Mouse (Mus musculus): Measurements from ENCODE around the gene Htr2b. TPM values are rescaled to one million over a fixed set of nuclear protein-coding genes. Genes with fewer than 3 reads are reported as not detected.

Gene Htr2b
- polyA plus RNA-seq, 1 experiment = not detected

- Histone ChIP-seq H3K36me3 (ENCODE audit: control insufficient read depth) (peaks cover 93% of the 10 kb centered on the region), H3K9me3 (ENCODE audit: control insufficient read depth, low read length) (no peaks in the 10 kb centered on the region), H3K4me1 (ENCODE audit: control insufficient read depth) (peaks cover 7% of the 10 kb centered on the region), H3K4me3 (replicated peaks) (no peak within 1 kb of the TSS), H3K27me3 (ENCODE audit: control insufficient read depth) (no peaks in the 10 kb centered on the region)
- TF ChIP-seq TAL1 (IDR thresholded peaks at IDR 0.05; ENCODE audit: low read length) (no peak), GATA1 (IDR thresholded peaks at IDR 0.05; ENCODE audit: low read length) (no peak)
These were observed 21.6 kb upstream of the Htr2b start, which contains the start of gene Gm21972 for GRCm38 (mm10) chr1:86133337-86133736. Gm21972 (plus strand) TSS chr1:86133637.

- H3K9me3 ChIP-seq (ENCODE audit: control insufficient read depth, low read length) = no peaks in the 10 kb centered on the region
- no peaks in the 10 kb centered on the region for H3K27me3 ChIP-seq (ENCODE audit: control insufficient read depth)
- H3K4me3 ChIP-seq (replicated peaks) = no peak overlapping the region
- TF ChIP-seq GATA1 (IDR thresholded peaks at IDR 0.05; ENCODE audit: low read length) (no peak), TAL1 (IDR thresholded peaks at IDR 0.05; ENCODE audit: low read length) (no peak)
- H3K4me1 ChIP-seq (ENCODE audit: control insufficient read depth) = no peaks in the 10 kb centered on the region
- H3K36me3 ChIP-seq (ENCODE audit: control insufficient read depth) = peaks cover 94% of the 10 kb centered on the region
These were observed 14.3 kb upstream of the Htr2b start for GRCm38 (mm10) chr1:86126036-86126435.

GRCm38 (mm10) chr1:86119549-86119948, 7.8 kb upstream of the Htr2b start:
- TF ChIP-seq GATA1 (IDR thresholded peaks at IDR 0.05; ENCODE audit: low read length) (no peak), TAL1 (IDR thresholded peaks at IDR 0.05; ENCODE audit: low read length) (no peak)
- no peaks in the 10 kb centered on the region for H3K4me1 ChIP-seq (ENCODE audit: control insufficient read depth)
- peaks cover 90% of the 10 kb centered on the region for H3K36me3 ChIP-seq (ENCODE audit: control insufficient read depth)
- H3K27me3 ChIP-seq (ENCODE audit: control insufficient read depth) = no peaks in the 10 kb centered on the region
- no peak overlapping the region for H3K4me3 ChIP-seq (replicated peaks)
- H3K9me3 ChIP-seq (ENCODE audit: control insufficient read depth, low read length) = no peaks in the 10 kb centered on the region

- TF ChIP-seq GATA1 (IDR thresholded peaks at IDR 0.05; ENCODE audit: low read length) = no peak
- no peak for TF ChIP-seq TAL1 (IDR thresholded peaks at IDR 0.05; ENCODE audit: low read length)
- H3K4me3 ChIP-seq (replicated peaks) = no peak overlapping the region
- H3K4me1 ChIP-seq (ENCODE audit: control insufficient read depth) = no peaks in the 10 kb centered on the region
- peaks cover 59% of the 10 kb centered on the region for H3K36me3 ChIP-seq (ENCODE audit: control insufficient read depth)
- H3K27me3 ChIP-seq (ENCODE audit: control insufficient read depth) = no peaks in the 10 kb centered on the region
- H3K9me3 ChIP-seq (ENCODE audit: control insufficient read depth, low read length) = no peaks in the 10 kb centered on the region
These were observed 2.4 kb upstream of the Htr2b start for GRCm38 (mm10) chr1:86114141-86114540.

GRCm38 (mm10) chr1:86105054-86105453, 6.7 kb downstream of the Htr2b start:
- Histone ChIP-seq H3K9me3 (ENCODE audit: control insufficient read depth, low read length) (no peaks in the 10 kb centered on the region), H3K36me3 (ENCODE audit: control insufficient read depth) (peaks cover 65% of the 10 kb centered on the region), H3K4me3 (replicated peaks) (no peak overlapping the region), H3K27me3 (ENCODE audit: control insufficient read depth) (no peaks in the 10 kb centered on the region), H3K4me1 (ENCODE audit: control insufficient read depth) (no peaks in the 10 kb centered on the region)
- no peak for TF ChIP-seq TAL1 (IDR thresholded peaks at IDR 0.05; ENCODE audit: low read length)
- no peak for TF ChIP-seq GATA1 (IDR thresholded peaks at IDR 0.05; ENCODE audit: low read length)

- H3K9me3 ChIP-seq (ENCODE audit: control insufficient read depth, low read length) = no peaks in the 10 kb centered on the region
- H3K4me3 ChIP-seq (replicated peaks) = no peak overlapping the region
- H3K4me1 ChIP-seq (ENCODE audit: control insufficient read depth) = no peaks in the 10 kb centered on the region
- no peaks in the 10 kb centered on the region for H3K27me3 ChIP-seq (ENCODE audit: control insufficient read depth)
- H3K36me3 ChIP-seq (ENCODE audit: control insufficient read depth) = peaks cover 93% of the 10 kb centered on the region
- TF ChIP-seq GATA1 (IDR thresholded peaks at IDR 0.05; ENCODE audit: low read length) = no peak
- TF ChIP-seq TAL1 (IDR thresholded peaks at IDR 0.05; ENCODE audit: low read length) = no peak
These were observed 17.4 kb downstream of the Htr2b start for GRCm38 (mm10) chr1:86094413-86094812.

- H3K4me3 ChIP-seq (replicated peaks) = no peak overlapping the region
- TF ChIP-seq GATA1 (IDR thresholded peaks at IDR 0.05; ENCODE audit: low read length) (no peak), TAL1 (IDR thresholded peaks at IDR 0.05; ENCODE audit: low read length) (no peak)
- no peaks in the 10 kb centered on the region for H3K4me1 ChIP-seq (ENCODE audit: control insufficient read depth)
- H3K9me3 ChIP-seq (ENCODE audit: control insufficient read depth, low read length) = peaks cover 4% of the 10 kb centered on the region
- peaks cover 94% of the 10 kb centered on the region for H3K36me3 ChIP-seq (ENCODE audit: control insufficient read depth)
- no peaks in the 10 kb centered on the region for H3K27me3 ChIP-seq (ENCODE audit: control insufficient read depth)
These were observed 35.2 kb downstream of the Htr2b start for GRCm38 (mm10) chr1:86076565-86076964.

- Histone ChIP-seq H3K4me1 (ENCODE audit: control insufficient read depth) (peaks cover 46% of the 10 kb centered on the region), H3K9me3 (ENCODE audit: control insufficient read depth, low read length) (peaks cover 4% of the 10 kb centered on the region), H3K36me3 (ENCODE audit: control insufficient read depth) (peaks cover 25% of the 10 kb centered on the region), H3K27me3 (ENCODE audit: control insufficient read depth) (no peaks in the 10 kb centered on the region), H3K4me3 (replicated peaks) (peak within 1 kb of the TSS; percentile 68)
- TF ChIP-seq TAL1 (IDR thresholded peaks at IDR 0.05; ENCODE audit: low read length) = no peak
- no peak for TF ChIP-seq GATA1 (IDR thresholded peaks at IDR 0.05; ENCODE audit: low read length)
These were observed 47.3 kb downstream of the Htr2b start, which contains the start of gene Psmd1 for GRCm38 (mm10) chr1:86064271-86064991. Psmd1 (plus strand) TSS chr1:86064387.

GRCm38 (mm10) chr1:86062523-86062922, 49.2 kb downstream of the Htr2b start:
- peaks cover 43% of the 10 kb centered on the region for H3K4me1 ChIP-seq (ENCODE audit: control insufficient read depth)
- peaks cover 4% of the 10 kb centered on the region for H3K9me3 ChIP-seq (ENCODE audit: control insufficient read depth, low read length)
- TF ChIP-seq TAL1 (IDR thresholded peaks at IDR 0.05; ENCODE audit: low read length) (no peak), GATA1 (IDR thresholded peaks at IDR 0.05; ENCODE audit: low read length) (no peak)
- H3K27me3 ChIP-seq (ENCODE audit: control insufficient read depth) = no peaks in the 10 kb centered on the region
- no peak overlapping the region for H3K4me3 ChIP-seq (replicated peaks)
- H3K36me3 ChIP-seq (ENCODE audit: control insufficient read depth) = peaks cover 16% of the 10 kb centered on the region
